Mouse (Mus musculus) MEL (cell line): ENCODE data around the gene Stk26. TPM values are rescaled to one million over a fixed set of nuclear protein-coding genes. Genes with fewer than 3 reads are reported as not detected.
A peak's percentile ranks its signal among the peaks of the same experiment; 100 is the strongest.

Source experiments
- DNase-seq: peaks from one replicate; pipeline ENCODE4 v3.0.0; 2011; ENCODE audit warnings: low read depth, low spot score
- H3K27ac ChIP-seq: 2 replicates; pipeline ENCODE4 v1.5.1; 2012; ENCODE audit warnings: low read depth, mild to moderate bottlenecking, control low read depth, low read length, moderate library complexity; ENCODE audit not compliant: control insufficient read depth
- H3K27me3 ChIP-seq, 2 experiments: fragments of 150-350 bp in 1 of 2; sonication (generic) in 1 of 2; 2 replicates each; pipeline ENCODE4 v1.6.1; 2012; ENCODE audit warnings: low read length in 2 of 2, mild to moderate bottlenecking in 2 of 2, improper control_type of control experiment in 1 of 2, moderate library complexity in 1 of 2; ENCODE audit not compliant: insufficient read depth in 2 of 2, control insufficient read depth in 1 of 2
- H3K36me3 ChIP-seq, 2 experiments: 2 replicates each; pipeline ENCODE4 v1.6.1; 2012 to 2014; ENCODE audit warnings: low read length in 2 of 2, improper control_type of control experiment in 1 of 2, inconsistent platforms in 1 of 2, mild to moderate bottlenecking in 1 of 2; ENCODE audit not compliant: insufficient read depth in 2 of 2, control insufficient read depth in 1 of 2
- H3K4me1 ChIP-seq, 2 experiments: fragments of 150-350 bp in 1 of 2; sonication (generic) in 1 of 2; 2 replicates each; pipeline ENCODE4 v1.6.1; 2012; ENCODE audit warnings: low read length in 2 of 2, improper control_type of control experiment in 1 of 2, mild to moderate bottlenecking in 1 of 2; ENCODE audit not compliant: insufficient read depth in 2 of 2, control insufficient read depth in 1 of 2
- H3K4me3 ChIP-seq, 2 experiments: fragments of 150-350 bp in 1 of 2; sonication (generic) in 1 of 2; 2 replicates each; pipeline ENCODE4 v1.5.1; 2012; ENCODE audit warnings: low read depth in 2 of 2, low read length in 2 of 2, mild to moderate bottlenecking in 2 of 2, moderate library complexity in 2 of 2, control low read depth in 1 of 2, improper control_type of control experiment in 1 of 2; ENCODE audit not compliant: control insufficient read depth in 1 of 2, insufficient read depth in 1 of 2
- H3K79me2 ChIP-seq: 2 replicates; pipeline ENCODE4 v1.6.1; 2012; ENCODE audit warnings: mild to moderate bottlenecking, low read length, moderate library complexity; ENCODE audit not compliant: control insufficient read depth, poor library complexity, insufficient read depth
- H3K9ac ChIP-seq: 2 replicates; pipeline ENCODE4 v1.6.1; 2012; ENCODE audit warnings: low read depth, mild to moderate bottlenecking, control low read depth, low read length, moderate library complexity; ENCODE audit not compliant: control insufficient read depth, poor library complexity, severe bottlenecking
- H3K9me3 ChIP-seq: fragments of 150-350 bp; sonication (generic); replicated peaks from 2 replicates; pipeline ENCODE4 v1.6.1; 2012; ENCODE audit warnings: mild to moderate bottlenecking, low read length, improper control_type of control experiment, moderate library complexity; ENCODE audit not compliant: insufficient read depth
- CHD2 ChIP-seq: IDR thresholded peaks from 2 replicates; pipeline ENCODE4 v1.6.1; 2011; ENCODE audit warnings: low read length, improper control_type of control experiment
- E2F4 ChIP-seq: IDR thresholded peaks from 2 replicates; pipeline ENCODE4 v1.6.1; 2011; ENCODE audit warnings: low read depth, low read length, improper control_type of control experiment, borderline replicate concordance
- EP300 ChIP-seq, 2 experiments: IDR thresholded peaks; 2 replicates each; pipeline ENCODE4 v1.6.1; 2011; ENCODE audit warnings: improper control_type of control experiment in 2 of 2, low read length in 2 of 2, low read depth in 1 of 2, mild to moderate bottlenecking in 1 of 2
- GATA1 ChIP-seq: IDR thresholded peaks from 2 replicates; pipeline ENCODE4 v1.6.1; 2011; ENCODE audit warnings: low read depth, low read length, improper control_type of control experiment
- KAT2A ChIP-seq: conservative IDR thresholded peaks from 2 replicates; pipeline ENCODE4 v1.6.1; 2012; ENCODE audit warnings: low read depth, low read length, improper control_type of control experiment, inconsistent platforms
- MAZ ChIP-seq: IDR thresholded peaks from 2 replicates; pipeline ENCODE4 v1.6.1; 2012; ENCODE audit warnings: low read depth, mild to moderate bottlenecking, inconsistent platforms, low read length, improper control_type of control experiment
- MXI1 ChIP-seq: IDR thresholded peaks from 2 replicates; pipeline ENCODE4 v1.6.1; 2011; ENCODE audit warnings: mild to moderate bottlenecking, low read depth, low read length, improper control_type of control experiment
- MYB ChIP-seq: IDR thresholded peaks from 2 replicates; pipeline ENCODE4 v1.6.1; 2011; ENCODE audit warnings: mild to moderate bottlenecking, low read depth, low read length, improper control_type of control experiment
- MYC ChIP-seq: IDR thresholded peaks from 2 replicates; pipeline ENCODE4 v1.6.1; 2011; ENCODE audit warnings: low read depth, mild to moderate bottlenecking, low read length, improper control_type of control experiment, moderate library complexity
- NELFE ChIP-seq: IDR thresholded peaks from 2 replicates; pipeline ENCODE4 v1.6.1; 2011; ENCODE audit warnings: low read depth, low read length, improper control_type of control experiment
- NRF1 ChIP-seq: IDR thresholded peaks from 2 replicates; pipeline ENCODE4 v1.6.1; 2014; ENCODE audit warnings: low read depth, mild to moderate bottlenecking, inconsistent platforms, low read length, improper control_type of control experiment, moderate library complexity; ENCODE audit not compliant: poor library complexity, insufficient read depth, severe bottlenecking
- POLR2A ChIP-seq, 2 experiments: IDR thresholded peaks; 2 replicates each; pipeline ENCODE4 v1.6.1; 2011 to 2012; ENCODE audit warnings: low read length in 2 of 2, mild to moderate bottlenecking in 2 of 2, control low read depth in 1 of 2, improper control_type of control experiment in 1 of 2, low read depth in 1 of 2, moderate library complexity in 1 of 2; ENCODE audit not compliant: control insufficient read depth in 1 of 2, insufficient read depth in 1 of 2, poor library complexity in 1 of 2
- POLR2AphosphoS2 ChIP-seq: IDR thresholded peaks from 2 replicates; pipeline ENCODE4 v1.6.1; 2011; ENCODE audit warnings: low read length, improper control_type of control experiment
- RCOR1 ChIP-seq: IDR thresholded peaks from 2 replicates; pipeline ENCODE4 v1.6.1; 2012; ENCODE audit warnings: low read depth, mild to moderate bottlenecking, inconsistent platforms, low read length, improper control_type of control experiment
- TCF12 ChIP-seq: IDR thresholded peaks from 2 replicates; pipeline ENCODE4 v1.6.1; 2014; ENCODE audit warnings: low read depth, mild to moderate bottlenecking, inconsistent platforms, low read length, improper control_type of control experiment, moderate library complexity
- UBTF ChIP-seq: IDR thresholded peaks from 2 replicates; pipeline ENCODE4 v1.6.1; 2012; ENCODE audit warnings: low read depth, mild to moderate bottlenecking, inconsistent platforms, low read length, improper control_type of control experiment, moderate library complexity, borderline replicate concordance; ENCODE audit not compliant: insufficient read depth
- USF2 ChIP-seq, 2 experiments: IDR thresholded peaks; 2 replicates each; pipeline ENCODE4 v1.6.1; 2011 to 2012; ENCODE audit warnings: improper control_type of control experiment in 2 of 2, low read length in 2 of 2, borderline replicate concordance in 1 of 2, inconsistent platforms in 1 of 2, low read depth in 1 of 2, mild to moderate bottlenecking in 1 of 2; ENCODE audit not compliant: insufficient read depth in 1 of 2
- ZC3H11A ChIP-seq: IDR thresholded peaks from 2 replicates; pipeline ENCODE4 v1.6.1; 2012; ENCODE audit warnings: low read depth, mild to moderate bottlenecking, inconsistent platforms, low read length, improper control_type of control experiment
- ZKSCAN1 ChIP-seq: IDR thresholded peaks from 2 replicates; pipeline ENCODE4 v1.6.1; 2012; ENCODE audit warnings: low read depth, mild to moderate bottlenecking, inconsistent platforms, low read length, improper control_type of control experiment, moderate library complexity
- ZNF384 ChIP-seq: IDR thresholded peaks from 2 replicates; pipeline ENCODE4 v1.6.1; 2012; ENCODE audit warnings: low read depth, mild to moderate bottlenecking, inconsistent platforms, low read length, improper control_type of control experiment
- polyA plus RNA-seq, 2 experiments: library from polyadenylated mRNA; stranded (reverse) in 1 of 2; unstranded in 1 of 2; fragments of >175 nt in 1 of 2; fragments of >200 nt in 1 of 2; gene quantifications; 2 replicates each; pipeline versions ENCODE4 v1.2.1 to v1.2.4; 2012; ENCODE audit warnings: low replicate concordance in 2 of 2, low read depth in 1 of 2; ENCODE audit not compliant: insufficient read length in 2 of 2, insufficient read depth in 1 of 2, missing spikeins in 1 of 2
- total RNA-seq: library from RNA; depleted of rRNA; stranded (reverse); fragments of 300-350 nt; gene quantifications from 2 replicates; pipeline ENCODE4 v1.2.3, GENCODE M21; 2012

Stk26 gene
- total and polyA plus RNA-seq, 3 experiments, result 8.7 to 10.6 TPM; not detected in 1

DNA sequence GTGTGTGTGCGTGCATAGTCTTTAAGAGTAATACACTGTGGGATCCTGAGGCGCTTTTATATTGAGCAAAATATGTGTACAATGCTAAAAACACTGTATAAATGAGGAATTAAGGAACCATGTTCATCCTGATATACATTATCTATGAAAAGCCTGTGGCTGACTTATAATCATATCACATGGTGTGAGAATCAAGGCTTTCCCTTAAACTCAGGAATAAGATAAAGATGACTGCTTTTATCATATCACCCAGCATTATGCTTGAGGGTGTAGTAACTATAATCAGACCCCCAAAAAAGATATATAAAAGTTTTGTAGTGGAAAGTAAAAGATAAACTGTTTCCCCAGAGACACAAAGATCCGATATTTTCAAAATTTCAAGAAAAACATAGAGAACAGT lies 62.6 kb downstream of the Stk26 start:
- Histone ChIP-seq H3K9ac (no peak overlapping the region), H3K79me2 (no peaks in the 10 kb centered on the region), H3K9me3 (no peaks in the 10 kb centered on the region)

DNA sequence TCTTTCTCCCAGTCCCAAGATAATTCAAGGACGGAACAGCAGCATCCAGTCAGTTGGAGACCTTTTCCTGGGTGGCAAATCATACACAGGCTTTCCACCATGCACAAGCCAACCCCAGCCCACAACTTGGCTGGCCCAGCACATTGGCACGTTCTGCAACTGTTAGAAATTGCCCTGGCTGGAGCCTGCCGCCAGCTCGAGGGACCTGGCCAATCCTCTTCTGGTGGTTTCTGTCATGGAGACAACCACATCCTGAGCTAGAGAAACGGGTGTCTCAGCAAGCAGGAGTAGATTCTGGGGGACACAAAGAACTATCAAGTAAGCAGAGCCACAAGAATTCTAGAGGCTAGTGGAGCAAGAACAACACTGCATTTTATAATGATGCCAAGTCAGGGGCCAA lies 69.1 kb downstream of the Stk26 start:
- H3K4me3 ChIP-seq, result no peak overlapping the region
- no peak overlapping the region for H3K9ac ChIP-seq
- no peak overlapping the region for H3K27ac ChIP-seq
- no peaks in the 10 kb centered on the region for H3K4me1 ChIP-seq
- TF ChIP-seq ZNF384, result no peak
- TF ChIP-seq TCF12, result no peak
- no peak for TF ChIP-seq GATA1
- TF ChIP-seq NELFE, result no peak
- no peak for TF ChIP-seq E2F4
- no peak for TF ChIP-seq KAT2A
- no peak for TF ChIP-seq MXI1
- no peak for TF ChIP-seq ZC3H11A
- no peak for TF ChIP-seq MYB
- TF ChIP-seq MAZ, result no peak
- TF ChIP-seq MYC, result no peak
- no peak for TF ChIP-seq ZKSCAN1
- TF ChIP-seq POLR2AphosphoS2, result no peak
- no peak for TF ChIP-seq NRF1
- no peak for TF ChIP-seq USF2 (IDR thresholded peaks at IDR 0.05; ENCODE audit: borderline replicate concordance in 1 of 2, insufficient read depth in 1 of 2, low read depth in 1 of 2, low read length in 2 of 2)
- no peak for TF ChIP-seq POLR2A (IDR thresholded peaks at IDR 0.05; ENCODE audit: control insufficient read depth in 1 of 2, insufficient read depth in 1 of 2, low read depth in 1 of 2, low read length in 2 of 2, poor library complexity in 1 of 2)
- no peak for TF ChIP-seq UBTF
- TF ChIP-seq CHD2, result no peak
- TF ChIP-seq, all 39 proteins: peak for 0
- Histone ChIP-seq H3K27me3 (no peaks in the 10 kb centered on the region), H3K36me3 (no peaks in the 10 kb centered on the region), H3K79me2 (no peaks in the 10 kb centered on the region), H3K9me3 (no peaks in the 10 kb centered on the region)
- DNase-seq, result no peak

More for the DNA sequence above, 62.6 kb downstream of the Stk26 start:
- DNase-seq, result peak; percentile 2
- Histone ChIP-seq H3K27ac (no peak overlapping the region), H3K36me3 (no peaks in the 10 kb centered on the region), H3K4me1 (no peaks in the 10 kb centered on the region), H3K27me3 (no peaks in the 10 kb centered on the region), H3K4me3 (no peak overlapping the region)
- TF ChIP-seq ZC3H11A (no peak), TCF12 (0 out of 2 replicates have a peak, but pooled peaks have one; percentile 20), POLR2A (IDR thresholded peaks at IDR 0.05; ENCODE audit: control insufficient read depth in 1 of 2, insufficient read depth in 1 of 2, low read depth in 1 of 2, low read length in 2 of 2, poor library complexity in 1 of 2) (no peak), GATA1 (0 out of 2 replicates have a peak, but pooled peaks have one; percentile 51), EP300 (IDR thresholded peaks at IDR 0.05; ENCODE audit: low read depth in 1 of 2, low read length in 2 of 2) (peak; percentile 41 to 43; a peak in 2 of 4 replicates), RCOR1 (peak; percentile 63)
